Mouse (Mus musculus) embryonic fibroblast, embryonic 13.5 days (primary cell): ENCODE data around the gene Rasgef1b.

Source experiments
- CTCF ChIP-seq: IDR thresholded peaks from 2 replicates; pipeline ENCODE4 v1.5.1; 2011; ENCODE audit warnings: mild to moderate bottlenecking, control low read depth, low read length, moderate library complexity, borderline replicate concordance; ENCODE audit not compliant: insufficient read depth
- POLR2A ChIP-seq: IDR thresholded peaks from 2 replicates; pipeline ENCODE4 v1.6.1; 2011; ENCODE audit warnings: low read depth, mild to moderate bottlenecking, control low read depth, low read length, moderate library complexity

DNA sequence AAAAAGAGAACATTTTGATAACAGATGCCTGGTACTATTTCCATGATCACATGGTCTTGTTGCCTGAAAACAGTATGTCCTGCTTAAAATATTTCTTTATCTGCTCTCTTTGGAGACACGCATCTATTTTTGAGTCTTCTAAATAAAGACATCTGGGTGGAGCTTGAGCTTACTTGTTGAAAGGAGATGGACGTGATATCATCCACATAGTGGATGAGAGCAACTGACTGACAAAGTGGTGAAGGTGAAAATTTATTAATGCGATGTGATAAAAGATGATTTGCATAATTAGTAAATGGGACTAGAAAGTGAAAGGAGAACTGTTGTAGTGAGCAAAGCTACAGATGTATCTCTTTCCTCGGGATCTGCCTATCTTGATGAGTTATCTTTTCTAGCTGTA lies 257.1 kb downstream of the Rasgef1b start:
- TF ChIP-seq CTCF (no peak), POLR2A (no peak)
